Mouse (Mus musculus) ES-Bruce4 (cell line): ENCODE data around the gene Nxph4. TPM values are rescaled to one million over a fixed set of nuclear protein-coding genes. Genes with fewer than 3 reads are reported as not detected.
A peak's percentile ranks its signal among the peaks of the same experiment; 100 is the strongest.

ENCODE experiments used
- H3K27ac ChIP-seq: 2 replicates; pipeline ENCODE4 v1.5.1; 2012; ENCODE audit warnings: low read length, inconsistent platforms; ENCODE audit not compliant: insufficient read depth
- H3K27me3 ChIP-seq: 2 replicates; pipeline ENCODE4 v1.6.1; 2012; ENCODE audit warnings: mild to moderate bottlenecking, low read length, inconsistent platforms; ENCODE audit not compliant: control insufficient read depth, poor library complexity, insufficient read depth, severe bottlenecking
- H3K36me3 ChIP-seq: 2 replicates; pipeline ENCODE4 v1.6.1; 2012; ENCODE audit warnings: inconsistent platforms, mild to moderate bottlenecking, low read length, moderate library complexity; ENCODE audit not compliant: control insufficient read depth, poor library complexity, insufficient read depth, severe bottlenecking
- H3K4me1 ChIP-seq: one replicate; pipeline ENCODE4 v1.8.1; 2011; ENCODE audit warnings: low read length; ENCODE audit not compliant: control insufficient read depth, insufficient read depth
- H3K4me3 ChIP-seq: 2 replicates; pipeline ENCODE4 v1.5.1; 2011; ENCODE audit warnings: low read depth, mild to moderate bottlenecking, low read length
- H3K9ac ChIP-seq: 2 replicates; pipeline ENCODE4 v1.6.1; 2012; ENCODE audit warnings: low read depth, mild to moderate bottlenecking, inconsistent platforms; ENCODE audit not compliant: poor library complexity, severe bottlenecking
- H3K9me3 ChIP-seq: replicated peaks from 2 replicates; pipeline ENCODE4 v1.6.1; 2012; ENCODE audit warnings: mild to moderate bottlenecking, low read length, inconsistent platforms; ENCODE audit not compliant: control insufficient read depth, poor library complexity, insufficient read depth, severe bottlenecking
- CTCF ChIP-seq: IDR thresholded peaks from one replicate; pipeline ENCODE4 v1.8.1; 2011; ENCODE audit warnings: low read depth, low read length
- EP300 ChIP-seq: IDR thresholded peaks from 2 replicates; pipeline ENCODE4 v1.6.1; 2011; ENCODE audit warnings: low read depth, low read length; ENCODE audit not compliant: insufficient read depth
- POLR2A ChIP-seq: IDR thresholded peaks from one replicate; pipeline ENCODE4 v1.8.1; 2011; ENCODE audit warnings: low read length; ENCODE audit not compliant: insufficient read depth
- polyA plus RNA-seq: library from polyadenylated mRNA; stranded (reverse); fragments of >200 nt; gene quantifications from 2 replicates; pipeline ENCODE4 v1.2.4, GENCODE M21; 2011; ENCODE audit warnings: low read depth; ENCODE audit not compliant: missing spikeins, insufficient read depth, insufficient read length

The Nxph4 gene
- polyA plus RNA-seq, 1 experiment: not detected

GRCm38 (mm10) chr10:127576381-127576961, 42.1 kb upstream of the Nxph4 start:
- Histone ChIP-seq H3K27me3 (no peaks in the 10 kb centered on the region), H3K9me3 (no peaks in the 10 kb centered on the region), H3K4me1 (peaks cover 2% of the 10 kb centered on the region), H3K27ac (no peak overlapping the region), H3K9ac (no peak overlapping the region), H3K4me3 (no peak overlapping the region), H3K36me3 (no peaks in the 10 kb centered on the region)
- TF ChIP-seq POLR2A: no peak
- no peak for TF ChIP-seq EP300
- peak; percentile 93 for TF ChIP-seq CTCF

- Histone ChIP-seq H3K36me3 (no peaks in the 10 kb centered on the region), H3K9ac (no peak overlapping the region), H3K4me1 (peaks cover 2% of the 10 kb centered on the region), H3K4me3 (no peak overlapping the region), H3K9me3 (no peaks in the 10 kb centered on the region), H3K27me3 (no peaks in the 10 kb centered on the region), H3K27ac (no peak overlapping the region)
- TF ChIP-seq CTCF: no peak
- no peak for TF ChIP-seq EP300
- TF ChIP-seq POLR2A: no peak
Observed at GRCm38 (mm10) chr10:127575741-127576140, 41.4 kb upstream of the Nxph4 start.

DNA sequence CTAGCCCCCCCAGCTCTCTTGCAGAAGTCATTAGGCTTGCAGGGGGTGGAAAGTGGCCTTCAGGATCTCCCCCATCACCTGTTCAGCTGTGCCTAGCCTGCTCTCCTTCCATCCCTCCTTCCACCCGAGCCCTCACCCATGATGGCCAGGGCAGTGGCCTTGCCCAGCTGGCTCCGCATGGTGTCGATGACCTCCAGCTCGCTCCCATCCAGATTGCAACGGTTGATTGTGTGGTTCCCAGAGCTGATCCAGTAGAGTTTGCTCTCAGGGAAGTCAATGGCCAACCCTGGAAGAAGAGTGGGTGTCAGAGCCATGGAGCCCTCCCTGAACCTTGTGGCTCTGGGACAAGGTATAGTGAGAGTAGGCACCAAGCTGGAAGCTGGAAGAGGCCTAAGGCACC, 37.9 kb upstream of the Nxph4 start:
- H3K36me3 ChIP-seq: no peaks in the 10 kb centered on the region
- H3K4me3 ChIP-seq: no peak overlapping the region
- TF ChIP-seq EP300 (no peak), CTCF (no peak), POLR2A (no peak)
- H3K27me3 ChIP-seq: no peaks in the 10 kb centered on the region
- H3K9ac ChIP-seq: no peak overlapping the region
- no peaks in the 10 kb centered on the region for H3K4me1 ChIP-seq
- no peaks in the 10 kb centered on the region for H3K9me3 ChIP-seq
- no peak overlapping the region for H3K27ac ChIP-seq

DNA sequence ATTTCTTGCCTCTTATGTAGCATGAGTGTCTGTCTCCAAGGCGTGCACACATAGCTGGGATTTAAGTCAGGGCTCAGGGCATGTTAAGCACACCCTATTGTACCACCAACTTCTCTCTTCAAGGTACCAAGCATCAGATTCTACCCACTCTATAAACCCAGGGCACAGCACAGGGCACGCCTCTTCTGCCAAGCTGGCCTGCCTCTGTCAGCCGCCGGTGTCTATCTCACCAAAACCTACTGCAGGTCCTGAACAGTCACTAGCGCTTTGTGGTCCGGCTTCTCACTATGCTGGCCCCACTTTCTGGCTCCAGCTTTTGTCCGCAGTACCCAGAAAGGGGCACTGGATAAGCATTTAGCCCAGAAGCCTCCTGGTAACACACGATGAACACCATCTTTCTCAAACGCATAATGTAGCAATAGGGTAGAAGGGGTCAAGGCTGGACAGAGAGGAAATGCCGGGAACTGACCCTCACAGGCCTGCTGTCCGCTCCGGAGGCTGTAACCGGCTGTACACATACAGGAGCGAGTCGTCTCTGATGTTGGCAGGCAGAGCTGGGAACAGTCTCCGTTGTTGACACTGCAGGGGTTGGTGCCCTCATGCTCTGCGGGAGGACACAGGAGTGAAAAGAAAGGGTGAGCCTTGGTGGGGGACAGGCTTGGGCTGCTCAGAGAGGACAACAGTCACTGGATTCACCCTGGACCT, 36.7 kb upstream of the Nxph4 start:
- no peak for TF ChIP-seq EP300
- TF ChIP-seq POLR2A: no peak
- no peak for TF ChIP-seq CTCF
- H3K9ac ChIP-seq: no peak overlapping the region
- H3K27me3 ChIP-seq: no peaks in the 10 kb centered on the region
- no peak overlapping the region for H3K27ac ChIP-seq
- H3K4me1 ChIP-seq: no peaks in the 10 kb centered on the region
- H3K4me3 ChIP-seq: no peak overlapping the region
- H3K9me3 ChIP-seq: no peaks in the 10 kb centered on the region
- H3K36me3 ChIP-seq: no peaks in the 10 kb centered on the region

DNA sequence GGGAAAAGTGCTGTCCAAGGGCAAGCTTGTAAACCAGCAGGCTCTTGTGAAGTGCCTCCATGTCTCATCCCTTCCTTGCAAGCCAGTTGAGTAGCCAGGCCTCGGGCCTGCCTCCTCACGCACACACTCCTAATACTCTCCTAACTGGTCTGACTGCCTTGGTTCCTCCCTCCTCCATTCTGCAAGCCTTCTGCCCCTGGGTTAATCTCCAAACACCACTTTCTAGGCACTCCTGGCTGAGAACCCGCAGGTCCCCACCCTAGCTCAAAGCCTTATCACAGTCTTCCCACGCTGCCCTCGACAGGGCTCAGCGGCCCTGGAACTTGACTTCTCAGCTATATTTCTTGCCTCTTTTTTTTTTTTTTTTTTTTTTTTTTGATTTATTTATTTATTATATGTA, 36.0 kb upstream of the Nxph4 start:
- Histone ChIP-seq H3K27ac (no peak overlapping the region), H3K27me3 (no peaks in the 10 kb centered on the region), H3K4me3 (no peak overlapping the region)

DNA sequence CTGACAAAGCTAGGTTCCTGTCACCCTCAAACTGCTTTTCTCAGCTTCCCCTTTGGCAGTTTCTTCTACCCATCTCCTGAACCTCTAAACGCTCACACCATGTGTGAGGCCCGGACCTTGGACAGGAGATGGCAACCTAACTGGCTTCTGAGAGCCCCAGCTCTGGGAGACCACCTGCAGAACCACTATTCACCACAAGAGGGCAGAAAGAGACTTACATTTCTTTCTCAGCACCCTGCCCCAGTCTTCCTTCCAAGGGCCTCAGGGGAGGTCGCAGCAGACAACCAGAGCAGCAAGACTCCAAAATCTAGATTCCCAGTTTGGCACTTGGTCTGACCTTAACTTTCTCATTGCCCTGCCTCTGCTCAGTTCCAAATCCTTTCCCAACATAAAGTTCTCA, 35.1 kb upstream of the Nxph4 start:
- no peaks in the 10 kb centered on the region for H3K4me1 ChIP-seq
- H3K4me3 ChIP-seq: no peak overlapping the region
- no peak overlapping the region for H3K27ac ChIP-seq
- no peaks in the 10 kb centered on the region for H3K9me3 ChIP-seq
- H3K27me3 ChIP-seq: no peaks in the 10 kb centered on the region
- TF ChIP-seq POLR2A: no peak
- peak; percentile 79 for TF ChIP-seq CTCF
- TF ChIP-seq EP300: no peak
- no peaks in the 10 kb centered on the region for H3K36me3 ChIP-seq
- no peak overlapping the region for H3K9ac ChIP-seq

More for the DNA sequence above, 36.0 kb upstream of the Nxph4 start:
- H3K36me3 ChIP-seq: no peaks in the 10 kb centered on the region
- TF ChIP-seq EP300 (no peak), POLR2A (no peak), CTCF (no peak)
- no peaks in the 10 kb centered on the region for H3K4me1 ChIP-seq
- H3K9me3 ChIP-seq: no peaks in the 10 kb centered on the region
- no peak overlapping the region for H3K9ac ChIP-seq
